Mouse (Mus musculus) fibroblast of lung, adult 2 months (primary cell): ENCODE data around the gene Tubg2.

ENCODE experiments used
- DNase-seq: peaks from one replicate; pipeline ENCODE4 v3.0.0-alpha.2; 2011; ENCODE audit warnings: low read depth

Gene Tubg2

GRCm38 (mm10) chr11:101180261-101180660 lies 24.6 kb downstream of the Tubg2 start:
- DNase-seq = no peak

GRCm38 (mm10) chr11:101180846-101181740 lies 25.4 kb downstream of the Tubg2 start:
- DNase-seq = no peak

- DNase-seq = no peak
Measured at GRCm38 (mm10) chr11:101181961-101182360, 26.3 kb downstream of the Tubg2 start.

GRCm38 (mm10) chr11:101182771-101183517 lies 27.2 kb downstream of the Tubg2 start:
- no peak for DNase-seq

GRCm38 (mm10) chr11:101184984-101185383 lies 29.3 kb downstream of the Tubg2 start:
- no peak for DNase-seq

GRCm38 (mm10) chr11:101185441-101185840 lies 29.7 kb downstream of the Tubg2 start:
- DNase-seq = no peak

GRCm38 (mm10) chr11:101186526-101187247 lies 31.0 kb downstream of the Tubg2 start:
- DNase-seq = no peak

GRCm38 (mm10) chr11:101187541-101187940 lies 31.8 kb downstream of the Tubg2 start:
- DNase-seq = no peak

- no peak for DNase-seq
Measured at GRCm38 (mm10) chr11:101188166-101188805, 32.6 kb downstream of the Tubg2 start.

GRCm38 (mm10) chr11:101189495-101190180 lies 33.9 kb downstream of the Tubg2 start:
- DNase-seq = peak; percentile 74

GRCm38 (mm10) chr11:101190181-101190912 lies 34.6 kb downstream of the Tubg2 start:
- DNase-seq = no peak

GRCm38 (mm10) chr11:101190913-101191907 lies 35.5 kb downstream of the Tubg2 start:
- DNase-seq = no peak

- no peak for DNase-seq
Measured at GRCm38 (mm10) chr11:101191919-101192470, 36.3 kb downstream of the Tubg2 start.

GRCm38 (mm10) chr11:101192646-101193045 lies 36.9 kb downstream of the Tubg2 start:
- DNase-seq = no peak

- no peak for DNase-seq
Measured at GRCm38 (mm10) chr11:101193076-101193475, 37.4 kb downstream of the Tubg2 start.

- no peak for DNase-seq
Measured at GRCm38 (mm10) chr11:101194137-101194536, 38.4 kb downstream of the Tubg2 start.

- DNase-seq = no peak
Measured at GRCm38 (mm10) chr11:101194643-101195042, 38.9 kb downstream of the Tubg2 start.

GRCm38 (mm10) chr11:101195101-101195500 lies 39.4 kb downstream of the Tubg2 start:
- DNase-seq = no peak

GRCm38 (mm10) chr11:101195571-101195970 lies 39.9 kb downstream of the Tubg2 start:
- no peak for DNase-seq
